Mouse (Mus musculus) kidney, embryonic 14.5 days (tissue): ENCODE measurements around the gene Aldh16a1. TPM values are rescaled to one million over a fixed set of nuclear protein-coding genes. Genes with fewer than 3 reads are reported as not detected.
"Not testable (repeated sequence)": the region's sequence is repeated elsewhere in the genome, so short reads cannot be mapped to it uniquely, and the experiment has no call there.

Source experiments
- ATAC-seq: fragments of 200-750 bp; cut with Nextera tagmentation; 2 replicates; pipeline ENCODE4 v1.8.0; 2017; ENCODE audit warnings: moderate number of reproducible peaks, mild to moderate bottlenecking, moderate TSS enrichment, moderate library complexity; ENCODE audit not compliant: low FRiP score, low TSS enrichment
- H3K27ac ChIP-seq: fragments of 300-500 bp; sonication (generic); 2 replicates; pipeline ENCODE4 v1.5.1; 2014; ENCODE audit warnings: low read depth, mild to moderate bottlenecking, low read length, moderate library complexity, mixed read lengths
- H3K27me3 ChIP-seq: fragments of 300-500 bp; sonication (generic); 2 replicates; pipeline ENCODE4 v1.6.1; 2014; ENCODE audit warnings: mild to moderate bottlenecking, low read length; ENCODE audit not compliant: control insufficient read depth, insufficient read depth
- H3K36me3 ChIP-seq: fragments of 300-500 bp; sonication (generic); 2 replicates; pipeline ENCODE4 v1.6.1; 2014; ENCODE audit warnings: low read length, mixed read lengths; ENCODE audit not compliant: control insufficient read depth, insufficient read depth
- H3K4me1 ChIP-seq: fragments of 300-500 bp; sonication (generic); 2 replicates; pipeline ENCODE4 v1.6.1; 2014; ENCODE audit warnings: low read length, mixed read lengths; ENCODE audit not compliant: control insufficient read depth, insufficient read depth
- H3K4me2 ChIP-seq: fragments of 300-500 bp; sonication (generic); replicated peaks from 2 replicates; pipeline ENCODE4 v1.6.1; 2014; ENCODE audit warnings: low read depth, mild to moderate bottlenecking, low read length
- H3K4me3 ChIP-seq: fragments of 300-500 bp; sonication (generic); 2 replicates; pipeline ENCODE4 v1.5.1; 2014; ENCODE audit warnings: mild to moderate bottlenecking, low read length
- H3K9ac ChIP-seq: fragments of 300-500 bp; sonication (generic); 2 replicates; pipeline ENCODE4 v1.6.1; 2014; ENCODE audit warnings: low read depth, mild to moderate bottlenecking, low read length, moderate library complexity
- H3K9me3 ChIP-seq: fragments of 300-500 bp; sonication (generic); 2 replicates; pipeline ENCODE4 v1.6.1; 2016; ENCODE audit warnings: low read length; ENCODE audit not compliant: control insufficient read depth
- WGBS: fragments of 180-500 bp; shearing (Covaris S2); extraction: QIAGEN DNeasy Blood & Tissue Kit; methylation state at CpG from one replicate; pipeline ENCODE4 v1.1.7; 2014; 5-methylcytosine and 5-hydroxymethylcytosine counted together
- polyA plus RNA-seq: library from polyadenylated mRNA; unstranded; fragments of >200 nt; fragmentation: Nextera tagmentation; extraction: Ambion mirVana; gene quantifications from 2 replicates; pipeline ENCODE4 v1.2.1, GENCODE M21; 2014

The Aldh16a1 gene
- polyA plus RNA-seq, 1 experiment from 2014 or later, result 58.0 TPM

DNA sequence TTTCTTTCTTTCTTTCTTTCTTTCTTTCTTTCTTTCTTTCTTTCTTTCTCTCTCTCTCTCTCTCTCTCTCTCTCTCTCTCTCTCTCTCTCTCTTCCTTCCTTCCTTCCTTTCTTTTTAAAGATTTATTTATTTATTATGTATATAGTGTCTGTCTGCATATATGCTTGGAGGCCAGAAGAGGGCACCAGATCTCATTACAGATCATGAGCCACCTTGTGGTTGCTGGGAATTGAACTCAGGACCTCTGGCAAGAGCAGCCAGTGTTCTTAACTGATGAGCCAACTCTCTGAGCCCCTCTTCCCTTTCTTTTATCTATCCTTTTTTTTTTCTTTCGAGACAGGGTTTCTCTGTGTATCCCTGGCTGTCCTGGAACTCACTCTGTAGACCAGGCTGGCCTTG, 19.4 kb upstream of the Aldh16a1 start:
- 76% methylated on average over 1 of the region's 1 CpGs for WGBS
- peaks cover 61% of the 10 kb centered on the region for H3K27me3 ChIP-seq
- ATAC-seq, H3K9ac ChIP-seq, H3K36me3 ChIP-seq, H3K4me2 ChIP-seq, H3K4me3 ChIP-seq, H3K4me1 ChIP-seq, H3K27ac ChIP-seq: not testable (repeated sequence)
- H3K9me3 ChIP-seq, result peaks cover 18% of the 10 kb centered on the region

DNA sequence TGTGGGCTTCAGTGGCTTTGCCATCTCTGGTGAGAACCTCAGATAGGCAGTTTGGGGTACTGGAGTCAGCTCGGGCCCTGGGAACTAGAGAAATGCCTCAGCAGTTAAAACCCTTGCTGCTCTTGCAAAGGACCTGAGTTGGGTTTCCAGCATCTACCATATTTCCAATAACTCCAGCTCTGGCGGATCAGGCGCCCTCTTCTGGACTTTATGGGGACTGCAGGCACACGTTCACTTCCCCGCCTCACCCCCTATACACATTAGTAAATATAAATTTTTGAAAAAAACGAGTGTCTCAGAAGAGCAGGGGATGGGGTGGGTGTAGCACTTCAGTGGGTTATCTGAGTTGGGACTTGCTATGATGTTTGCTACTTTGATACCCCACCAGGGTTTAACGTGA, 18.6 kb upstream of the Aldh16a1 start:
- no peak for ATAC-seq
- WGBS, result 62% methylated on average over 7 of the region's 7 CpGs

DNA sequence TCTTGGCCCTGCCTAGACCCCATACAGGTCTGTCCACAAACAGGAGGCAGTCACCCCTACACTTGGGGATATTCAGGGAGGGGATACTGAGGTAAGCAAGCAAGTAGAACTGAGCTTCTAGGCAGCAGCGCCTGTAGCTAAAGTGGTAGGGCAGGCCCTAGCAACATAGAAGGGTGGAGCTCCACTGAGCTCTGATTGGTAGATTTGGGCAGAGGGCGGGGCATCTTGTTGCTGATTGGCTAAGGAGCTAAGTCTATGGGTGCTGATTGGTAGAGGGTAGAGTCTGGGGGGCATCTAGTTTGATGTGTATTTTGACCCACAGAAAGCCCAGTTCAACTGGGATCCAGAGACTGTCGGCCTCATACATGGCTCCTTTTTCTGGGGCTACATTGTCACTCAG, 15.1 kb upstream of the Aldh16a1 start:
- no peaks in the 10 kb centered on the region for H3K36me3 ChIP-seq
- peaks cover 60% of the 10 kb centered on the region for H3K27me3 ChIP-seq

More for the DNA sequence above, 18.6 kb upstream of the Aldh16a1 start:
- no peak overlapping the region for H3K27ac ChIP-seq
- no peak overlapping the region for H3K4me2 ChIP-seq
- H3K9ac ChIP-seq, result no peak overlapping the region
- no peak overlapping the region for H3K4me3 ChIP-seq
- peaks cover 61% of the 10 kb centered on the region for H3K27me3 ChIP-seq
- no peaks in the 10 kb centered on the region for H3K36me3 ChIP-seq
- peaks cover 20% of the 10 kb centered on the region for H3K9me3 ChIP-seq
- H3K4me1 ChIP-seq, result peaks cover 5% of the 10 kb centered on the region; the same call in 1 of the 2 replicates

GRCm38 (mm10) chr7:45168656-45169055, 14.3 kb upstream of the Aldh16a1 start:
- Histone ChIP-seq H3K27me3 (peaks cover 62% of the 10 kb centered on the region), H3K27ac (no peak overlapping the region), H3K4me1 (peaks cover 3% of the 10 kb centered on the region; the same call in 1 of the 2 replicates), H3K36me3 (no peaks in the 10 kb centered on the region), H3K9me3 (peaks cover 20% of the 10 kb centered on the region), H3K9ac (no peak overlapping the region), H3K4me3 (no peak overlapping the region), H3K4me2 (no peak overlapping the region)
- 6% methylated on average over 24 of the region's 24 CpGs for WGBS
- no peak for ATAC-seq

More for the DNA sequence above, 15.1 kb upstream of the Aldh16a1 start:
- 91% methylated on average over 3 of the region's 3 CpGs for WGBS
- Histone ChIP-seq H3K4me3 (no peak overlapping the region), H3K27ac (no peak overlapping the region), H3K9me3 (peaks cover 20% of the 10 kb centered on the region), H3K9ac (no peak overlapping the region), H3K4me2 (no peak overlapping the region), H3K4me1 (no peaks in the 10 kb centered on the region)
- ATAC-seq, result no peak

DNA sequence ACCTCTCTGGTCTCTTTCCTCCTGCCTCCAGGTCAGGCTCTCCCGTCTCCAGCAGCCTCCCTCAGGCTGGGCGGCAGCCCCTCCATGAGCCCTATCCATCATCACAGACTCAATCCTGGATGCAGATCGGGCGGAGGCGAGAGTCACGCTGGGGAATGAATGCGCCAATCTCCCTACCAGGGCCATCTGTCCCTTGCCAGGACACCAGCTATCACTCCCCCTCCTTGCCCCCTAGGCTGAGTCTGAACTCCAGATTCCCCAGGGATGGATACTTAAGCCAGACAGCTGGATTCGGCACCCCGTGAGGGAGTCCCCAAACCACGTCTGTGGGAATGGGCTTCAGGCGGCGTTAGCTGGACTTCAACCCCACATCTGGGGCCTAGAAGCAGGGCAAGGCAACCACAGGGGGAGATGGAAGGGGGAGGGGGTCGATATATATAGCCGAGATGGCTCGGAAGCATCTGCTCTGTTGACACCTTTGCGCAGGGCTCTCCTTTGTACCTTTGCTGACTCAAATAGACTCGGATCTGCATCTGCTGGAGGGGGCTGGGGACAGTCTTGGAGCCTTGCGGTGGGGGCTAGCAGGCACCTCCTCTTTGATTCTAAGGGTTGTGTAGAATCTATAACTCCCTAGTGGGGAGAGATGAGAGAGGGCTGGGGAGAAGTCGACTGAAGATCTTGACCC, 13.5 kb upstream of the Aldh16a1 start:
- Histone ChIP-seq H3K27ac (no peak overlapping the region), H3K4me1 (peaks cover 4% of the 10 kb centered on the region; the same call in 1 of the 2 replicates), H3K9ac (no peak overlapping the region), H3K4me2 (no peak overlapping the region), H3K27me3 (peaks cover 70% of the 10 kb centered on the region), H3K9me3 (peaks cover 20% of the 10 kb centered on the region), H3K4me3 (no peak overlapping the region), H3K36me3 (no peaks in the 10 kb centered on the region)
- no peak for ATAC-seq
- 3% methylated on average over 19 of the region's 19 CpGs for WGBS

DNA sequence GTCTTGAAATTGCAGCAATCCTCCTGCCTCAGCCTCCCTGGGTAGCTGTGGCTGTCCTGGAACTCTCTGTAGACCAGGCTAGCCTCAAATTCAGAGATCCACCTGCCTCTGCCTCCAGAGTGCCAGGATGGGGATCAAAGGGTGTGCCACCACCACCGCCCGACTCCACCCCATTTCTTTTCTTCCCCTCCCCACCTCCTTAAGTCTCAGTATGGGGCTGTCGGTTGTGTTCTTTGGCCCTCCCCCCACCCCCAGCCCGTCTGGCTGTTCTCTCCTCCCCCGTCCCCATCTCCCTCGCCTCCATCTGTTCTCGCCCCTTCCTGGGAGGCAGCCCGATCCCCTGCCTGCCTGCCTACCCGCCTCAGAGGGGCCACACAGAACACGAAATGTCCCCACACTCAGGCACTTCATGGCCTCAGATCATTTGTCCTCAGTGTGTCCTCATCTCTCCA, 12.6 kb upstream of the Aldh16a1 start:
- H3K36me3 ChIP-seq, result no peaks in the 10 kb centered on the region
- H3K4me2 ChIP-seq, result no peak overlapping the region
- ATAC-seq, result no peak
- H3K9me3 ChIP-seq, result peaks cover 20% of the 10 kb centered on the region
- H3K9ac ChIP-seq, result no peak overlapping the region
- WGBS, result 22% methylated on average over 7 of the region's 10 CpGs
- H3K27ac ChIP-seq, result no peak overlapping the region
- H3K27me3 ChIP-seq, result peaks cover 72% of the 10 kb centered on the region
- peaks cover 4% of the 10 kb centered on the region; the same call in 1 of the 2 replicates for H3K4me1 ChIP-seq
- H3K4me3 ChIP-seq, result no peak overlapping the region

- ATAC-seq, result no peak
- H3K4me3 ChIP-seq, result no peak overlapping the region
- no peak overlapping the region for H3K9ac ChIP-seq
- 43% methylated on average over 11 of the region's 11 CpGs for WGBS
- H3K4me2 ChIP-seq, result no peak overlapping the region
- peaks cover 20% of the 10 kb centered on the region for H3K9me3 ChIP-seq
- peaks cover 2% of the 10 kb centered on the region; the same call in 1 of the 2 replicates for H3K36me3 ChIP-seq
- peaks cover 4% of the 10 kb centered on the region for H3K4me1 ChIP-seq
- H3K27me3 ChIP-seq, result peaks cover 71% of the 10 kb centered on the region
- H3K27ac ChIP-seq, result no peak overlapping the region
Measured at GRCm38 (mm10) chr7:45165701-45166100, 11.3 kb upstream of the Aldh16a1 start.

DNA sequence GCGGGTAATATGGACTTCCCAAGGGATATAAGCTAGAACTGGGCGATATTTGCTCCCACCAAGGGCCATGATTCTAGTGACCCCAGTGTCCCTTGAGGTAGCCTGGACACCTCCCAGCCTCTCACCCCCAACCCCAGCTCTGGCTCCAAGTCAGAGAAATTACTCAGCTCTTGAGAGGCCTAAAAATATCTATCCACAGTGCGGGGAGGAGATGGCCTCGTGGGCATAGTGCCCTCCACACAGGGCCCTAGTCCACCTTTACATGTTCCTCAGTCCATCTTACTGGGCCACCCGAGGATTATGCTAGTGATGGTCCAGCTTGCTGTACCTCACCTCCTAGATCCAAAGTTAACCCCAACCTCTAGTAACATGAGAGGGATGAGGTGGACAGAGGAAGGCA, 10.4 kb upstream of the Aldh16a1 start:
- Histone ChIP-seq H3K9ac (no peak overlapping the region), H3K36me3 (peaks cover 4% of the 10 kb centered on the region; the same call in 1 of the 2 replicates), H3K4me3 (no peak overlapping the region), H3K27me3 (peaks cover 71% of the 10 kb centered on the region), H3K9me3 (peaks cover 12% of the 10 kb centered on the region), H3K4me2 (no peak overlapping the region), H3K27ac (no peak overlapping the region), H3K4me1 (peaks cover 4% of the 10 kb centered on the region)
- no peak for ATAC-seq
- 68% methylated on average over 5 of the region's 5 CpGs for WGBS

GRCm38 (mm10) chr7:45163735-45164490, 9.5 kb upstream of the Aldh16a1 start, which contains the start of gene Slc17a7:
Gene Slc17a7 (plus strand): TSS chr7:45163949.
- Histone ChIP-seq H3K4me2 (peak within 1 kb of the TSS; percentile 64), H3K36me3 (peaks cover 7% of the 10 kb centered on the region; the same call in 1 of the 2 replicates), H3K9me3 (peaks cover 3% of the 10 kb centered on the region; the same call in 1 of the 2 replicates), H3K9ac (peak within 1 kb of the TSS; percentile 56), H3K27me3 (peaks cover 64% of the 10 kb centered on the region), H3K4me3 (peak within 1 kb of the TSS; percentile 44), H3K27ac (no peak within 1 kb of the TSS), H3K4me1 (peaks cover 4% of the 10 kb centered on the region)
- ATAC-seq, result no peak
- 4% methylated on average over 38 of the region's 41 CpGs for WGBS
